Mouse (Mus musculus) erythroblast, embryonic 14.5 days (primary cell): ENCODE results near the gene Ugt1a5. TPM values are rescaled to one million over a fixed set of nuclear protein-coding genes. Genes with fewer than 3 reads are reported as not detected.
"Not testable (repeated sequence)": the region's sequence is repeated elsewhere in the genome, so short reads cannot be mapped to it uniquely, and the experiment has no call there.

Source experiments
- H3K27me3 ChIP-seq: 2 replicates; pipeline ENCODE4 v1.6.1; 2012; ENCODE audit warnings: inconsistent platforms; ENCODE audit not compliant: control insufficient read depth
- H3K36me3 ChIP-seq: 2 replicates; pipeline ENCODE4 v1.6.1; 2012; ENCODE audit warnings: mild to moderate bottlenecking, inconsistent platforms; ENCODE audit not compliant: control insufficient read depth
- H3K4me1 ChIP-seq: 2 replicates; pipeline ENCODE4 v1.6.1; 2012; ENCODE audit warnings: inconsistent platforms; ENCODE audit not compliant: control insufficient read depth
- H3K4me3 ChIP-seq: replicated peaks from 2 replicates; pipeline ENCODE3; 2012; ENCODE audit warnings: moderate library complexity, mild to moderate bottlenecking, inconsistent platforms
- H3K9me3 ChIP-seq: 2 replicates; pipeline ENCODE4 v1.6.1; 2012; ENCODE audit warnings: low read length, inconsistent platforms, mixed read lengths; ENCODE audit not compliant: control insufficient read depth
- GATA1 ChIP-seq: IDR thresholded peaks from 2 replicates; pipeline ENCODE4 v1.6.1; 2012; ENCODE audit warnings: low read length, inconsistent platforms, mixed read lengths
- TAL1 ChIP-seq: IDR thresholded peaks from 3 replicates; pipeline ENCODE4 v1.6.1; 2012; ENCODE audit warnings: low read length, inconsistent platforms, mixed read lengths
- polyA plus RNA-seq: library from polyadenylated mRNA; stranded (reverse); fragments of >175 nt; gene quantifications from 2 replicates; pipeline ENCODE4 v1.2.3, GENCODE M21; 2012

Ugt1a5 gene
- polyA plus RNA-seq, 1 experiment, result not detected

DNA sequence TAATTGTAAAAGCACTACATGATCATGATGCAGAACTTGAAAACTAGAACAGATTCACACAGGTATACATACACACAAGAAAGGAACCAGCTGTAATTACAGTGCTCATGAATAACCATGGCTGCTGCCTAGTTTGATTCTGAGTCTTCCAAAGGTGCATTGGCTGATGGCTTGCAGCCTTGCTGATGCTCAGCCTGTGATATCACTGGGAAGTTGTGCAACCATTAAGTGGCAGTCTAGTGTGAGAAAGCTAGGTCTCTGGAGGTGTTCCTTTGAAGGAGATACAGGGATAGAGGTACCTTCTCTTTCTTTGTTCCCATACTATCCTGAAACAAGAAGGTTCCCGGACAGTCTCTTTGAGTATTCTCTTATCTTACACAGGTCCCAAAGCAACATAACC is 53.2 kb downstream of the Ugt1a5 start:
- Histone ChIP-seq H3K27me3 (no peaks in the 10 kb centered on the region), H3K4me1 (no peaks in the 10 kb centered on the region), H3K4me3 (no peak overlapping the region), H3K36me3 (no peaks in the 10 kb centered on the region), H3K9me3 (peaks cover 14% of the 10 kb centered on the region)
- TF ChIP-seq GATA1, result no peak

DNA sequence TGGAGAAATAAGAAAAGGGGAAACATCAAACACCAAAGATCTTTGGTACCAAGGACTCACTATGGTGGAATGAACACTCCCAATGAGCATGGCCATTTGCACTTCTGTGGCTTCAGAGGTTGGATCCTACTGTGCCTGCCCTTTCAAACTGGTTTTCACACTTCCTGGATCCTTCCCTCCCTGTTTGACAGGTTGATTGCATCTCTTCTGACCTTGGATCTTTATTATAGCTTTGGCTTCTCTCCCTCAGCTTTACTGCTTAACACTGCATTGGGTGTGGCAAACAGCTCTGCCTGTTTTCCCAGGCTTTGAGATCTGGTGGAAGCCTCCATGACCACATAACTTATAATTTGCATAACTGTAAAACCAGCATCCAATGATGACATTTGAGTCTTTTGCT is 54.5 kb downstream of the Ugt1a5 start:
- Histone ChIP-seq H3K9me3 (peaks cover 14% of the 10 kb centered on the region), H3K4me1 (no peaks in the 10 kb centered on the region), H3K4me3 (no peak overlapping the region), H3K36me3 (no peaks in the 10 kb centered on the region), H3K27me3 (no peaks in the 10 kb centered on the region)
- no peak for TF ChIP-seq GATA1
- TF ChIP-seq TAL1, result no peak

DNA sequence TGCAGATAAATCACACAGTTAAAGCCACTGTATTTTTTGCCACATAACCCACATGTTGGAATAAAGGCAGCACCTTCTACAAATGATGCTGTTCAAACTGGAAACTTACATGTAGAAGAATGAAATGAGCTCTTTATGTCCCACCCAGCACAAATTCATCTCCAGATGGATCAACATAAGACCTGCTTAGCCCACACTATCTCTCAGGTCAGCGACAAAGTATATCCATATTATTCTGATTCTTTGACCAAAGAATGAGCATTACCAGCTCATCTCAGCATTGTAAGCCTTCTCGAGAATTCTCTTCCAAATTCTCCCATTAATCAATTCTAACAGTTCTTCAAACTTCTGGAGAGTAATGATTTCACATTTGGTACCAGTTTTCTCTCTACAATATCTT is 56.4 kb downstream of the Ugt1a5 start:
- peaks cover 15% of the 10 kb centered on the region for H3K9me3 ChIP-seq
- H3K36me3 ChIP-seq, result no peaks in the 10 kb centered on the region
- TF ChIP-seq GATA1, result no peak
- no peak for TF ChIP-seq TAL1
- H3K4me3 ChIP-seq, result no peak overlapping the region
- H3K27me3 ChIP-seq, result no peaks in the 10 kb centered on the region
- no peaks in the 10 kb centered on the region for H3K4me1 ChIP-seq

DNA sequence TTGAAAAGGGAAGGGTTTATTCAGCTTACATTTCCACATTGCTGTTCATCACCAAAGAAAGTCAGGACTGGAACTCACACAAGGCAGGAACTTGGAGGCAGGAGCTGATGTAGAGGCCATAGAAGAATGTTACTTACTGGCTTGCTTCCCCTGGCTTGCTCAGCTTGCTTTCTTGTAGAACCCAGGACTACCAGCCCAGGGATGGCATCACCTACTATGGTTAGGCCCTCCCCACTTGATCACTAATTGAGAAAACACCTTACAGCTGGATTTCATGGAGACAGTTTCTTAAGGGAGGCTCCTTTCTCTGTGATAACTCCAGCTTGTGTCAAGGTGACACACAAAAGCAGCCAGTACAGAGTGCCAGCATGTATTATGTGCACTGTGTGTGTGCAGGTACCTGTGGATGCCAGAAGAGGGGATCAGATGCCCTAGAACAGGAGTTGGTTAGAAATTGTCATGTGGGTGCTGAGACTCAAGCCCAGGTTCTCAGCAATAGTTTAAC is 57.3 kb downstream of the Ugt1a5 start:
- peaks cover 15% of the 10 kb centered on the region for H3K9me3 ChIP-seq
- H3K4me1 ChIP-seq, H3K36me3 ChIP-seq, H3K27me3 ChIP-seq, H3K4me3 ChIP-seq: not testable (repeated sequence)

DNA sequence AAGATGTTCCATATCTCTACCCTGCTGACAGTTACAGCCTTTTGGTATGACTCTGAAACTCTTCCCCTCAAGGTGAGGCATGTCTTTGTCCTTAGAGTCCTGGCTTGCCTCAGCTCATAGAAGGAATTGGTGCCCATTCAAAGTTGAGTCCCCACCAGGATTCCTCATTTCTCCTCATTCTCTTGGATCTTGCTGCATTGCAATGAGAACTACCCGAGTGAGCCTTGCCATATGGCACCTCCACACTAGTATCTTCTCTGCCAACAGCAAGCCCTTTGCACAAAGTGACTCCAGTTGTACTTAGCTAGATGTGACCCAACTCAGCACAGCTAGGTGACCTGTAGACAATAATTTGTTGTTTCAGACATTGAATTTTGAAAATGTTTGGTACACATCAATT is 57.8 kb downstream of the Ugt1a5 start:
- no peak overlapping the region for H3K4me3 ChIP-seq
- TF ChIP-seq GATA1, result no peak
- TF ChIP-seq TAL1, result no peak
- H3K36me3 ChIP-seq, result no peaks in the 10 kb centered on the region
- H3K9me3 ChIP-seq, result peaks cover 18% of the 10 kb centered on the region
- no peaks in the 10 kb centered on the region for H3K27me3 ChIP-seq
- peaks cover 3% of the 10 kb centered on the region for H3K4me1 ChIP-seq

DNA sequence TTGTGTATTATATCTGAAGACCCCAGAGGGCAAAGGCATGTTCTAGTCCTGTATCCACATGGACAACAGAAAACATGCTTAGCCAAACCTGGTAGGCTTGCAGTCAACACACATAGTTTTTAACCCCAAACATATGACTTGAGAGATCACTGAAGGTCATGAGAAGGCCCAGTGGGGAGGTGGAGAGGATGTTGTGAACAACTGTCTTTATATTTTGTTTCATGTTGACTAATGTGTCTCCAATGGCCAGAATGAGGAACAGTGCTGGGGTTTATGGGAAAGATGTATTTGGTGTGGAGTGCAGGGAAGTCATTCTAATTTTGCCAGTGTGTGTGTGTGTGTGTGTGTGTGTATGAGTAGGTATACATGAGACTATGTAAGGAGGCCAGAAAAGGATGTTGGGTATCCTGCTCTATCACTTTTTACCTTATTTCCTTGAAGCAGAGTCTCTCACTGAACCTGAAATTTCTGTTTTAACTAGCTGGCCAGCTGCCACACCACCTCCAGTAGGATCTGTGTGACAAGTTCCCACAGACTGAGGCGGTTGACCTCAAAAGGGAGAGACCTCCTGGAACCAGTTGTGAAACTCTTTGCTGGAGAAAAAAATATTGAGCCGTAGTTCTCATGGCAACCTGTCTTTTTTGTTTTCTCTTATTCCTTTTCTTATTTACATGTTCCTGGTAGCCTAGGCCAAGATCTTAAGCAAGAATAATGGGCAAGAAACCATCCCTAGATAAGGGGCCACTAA is 58.4 kb downstream of the Ugt1a5 start:
- Histone ChIP-seq H3K4me1 (peaks cover 3% of the 10 kb centered on the region), H3K36me3 (no peaks in the 10 kb centered on the region), H3K4me3 (no peak overlapping the region), H3K27me3 (no peaks in the 10 kb centered on the region), H3K9me3 (peaks cover 18% of the 10 kb centered on the region)
- TF ChIP-seq GATA1 (no peak), TAL1 (no peak)

DNA sequence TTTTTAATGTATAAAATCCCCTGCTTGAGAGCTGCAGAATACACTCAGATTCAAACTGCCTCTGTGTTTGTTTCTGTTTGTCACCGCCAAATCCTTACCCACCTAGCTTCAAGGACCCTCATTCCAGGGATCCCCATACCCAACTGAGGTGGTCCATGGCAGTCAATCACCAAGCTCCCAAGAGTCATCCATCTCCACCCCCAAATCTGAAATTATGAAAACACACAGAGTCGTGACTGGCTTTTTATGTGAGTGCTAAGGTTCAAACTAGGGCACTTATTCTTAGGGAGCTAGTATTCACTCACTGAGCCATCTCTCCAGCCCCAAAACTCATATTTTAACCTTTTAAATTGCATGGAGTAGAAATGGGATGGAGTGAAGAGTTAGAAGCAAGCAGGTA is 59.5 kb downstream of the Ugt1a5 start:
- not testable (repeated sequence) for H3K27me3 ChIP-seq, H3K4me3 ChIP-seq, H3K4me1 ChIP-seq, H3K36me3 ChIP-seq
- peaks cover 23% of the 10 kb centered on the region for H3K9me3 ChIP-seq

DNA sequence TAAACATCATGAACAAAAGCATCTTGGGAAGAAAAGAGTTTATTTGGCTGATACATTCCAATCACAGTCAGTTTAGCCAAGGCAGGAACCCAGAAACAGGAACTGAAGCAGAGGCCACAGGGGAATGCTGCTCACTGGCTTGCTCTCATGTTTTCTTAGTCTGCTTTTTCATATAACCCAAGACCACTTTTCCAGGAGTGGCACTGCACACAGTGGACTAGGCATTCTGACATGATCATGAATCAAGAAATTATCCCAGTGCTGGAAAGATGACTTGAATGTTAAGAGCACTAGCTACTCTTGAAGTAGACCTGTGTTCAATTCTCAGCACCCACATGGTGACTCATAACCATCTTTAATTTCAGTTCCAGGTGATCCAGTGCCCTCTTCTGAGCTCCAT is 59.9 kb downstream of the Ugt1a5 start:
- TF ChIP-seq GATA1, result no peak
- TF ChIP-seq TAL1, result no peak
- Histone ChIP-seq H3K36me3 (no peaks in the 10 kb centered on the region), H3K4me1 (peaks cover 3% of the 10 kb centered on the region), H3K9me3 (peaks cover 28% of the 10 kb centered on the region), H3K27me3 (no peaks in the 10 kb centered on the region), H3K4me3 (no peak overlapping the region)

DNA sequence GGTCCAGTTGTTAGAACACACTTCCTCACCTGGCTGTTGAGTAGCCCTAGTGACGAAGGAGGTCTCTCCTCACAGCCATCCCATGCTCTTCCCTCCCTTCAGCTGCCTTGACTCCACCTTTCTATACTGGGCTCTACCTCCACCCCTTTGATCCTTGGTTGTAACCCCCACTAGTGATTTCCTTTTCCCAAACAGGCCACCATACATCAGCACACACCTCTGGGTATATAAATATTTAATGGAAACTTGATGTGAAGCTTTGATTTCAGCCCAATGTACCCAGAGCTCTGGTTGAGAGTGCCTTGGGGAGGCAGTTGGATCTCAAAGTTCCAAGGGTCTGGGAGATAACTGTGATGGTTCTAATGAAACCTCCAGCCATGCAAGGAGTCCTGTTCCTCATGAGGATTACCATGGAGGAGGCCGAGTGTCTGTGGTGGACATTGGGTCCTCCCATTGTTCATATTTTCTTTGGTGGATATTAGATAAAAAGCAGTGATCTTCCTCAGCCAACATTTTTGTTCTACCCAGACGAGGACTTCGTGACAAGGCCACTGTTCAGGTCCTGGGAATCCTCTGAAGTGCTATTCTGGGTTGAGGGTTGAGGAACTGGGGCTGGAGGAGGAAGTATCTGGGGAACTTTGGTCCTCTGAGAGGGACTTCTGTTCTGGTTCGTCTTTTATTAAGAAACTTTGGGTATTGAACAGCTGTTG is 61.0 kb downstream of the Ugt1a5 start, which contains the start of gene Mroh2a:
Gene Mroh2a (plus strand): TSS at position 317 of the 710 bp plus-strand sequence.
- Histone ChIP-seq H3K9me3 (peaks cover 29% of the 10 kb centered on the region), H3K27me3 (no peaks in the 10 kb centered on the region), H3K36me3 (no peaks in the 10 kb centered on the region), H3K4me1 (peaks cover 3% of the 10 kb centered on the region), H3K4me3 (no peak within 1 kb of the TSS)
- TF ChIP-seq GATA1 (no peak), TAL1 (no peak)
